Mouse (Mus musculus) MEL (cell line): ENCODE results near the gene Pla2g7. TPM values are rescaled to one million over a fixed set of nuclear protein-coding genes. Genes with fewer than 3 reads are reported as not detected.

Experiments used
- DNase-seq: peaks from one replicate; pipeline ENCODE4 v3.0.0; 2011; ENCODE audit warnings: low read depth, low spot score
- H3K27ac ChIP-seq: 2 replicates; pipeline ENCODE4 v1.5.1; 2012; ENCODE audit warnings: low read depth, mild to moderate bottlenecking, control low read depth, low read length, moderate library complexity; ENCODE audit not compliant: control insufficient read depth
- H3K27me3 ChIP-seq, 2 experiments: fragments of 150-350 bp in 1 of 2; sonication (generic) in 1 of 2; 2 replicates each; pipeline ENCODE4 v1.6.1; 2012; ENCODE audit warnings: low read length in 2 of 2, mild to moderate bottlenecking in 2 of 2, improper control_type of control experiment in 1 of 2, moderate library complexity in 1 of 2; ENCODE audit not compliant: insufficient read depth in 2 of 2, control insufficient read depth in 1 of 2
- H3K36me3 ChIP-seq, 2 experiments: 2 replicates each; pipeline ENCODE4 v1.6.1; 2012 to 2014; ENCODE audit warnings: low read length in 2 of 2, improper control_type of control experiment in 1 of 2, inconsistent platforms in 1 of 2, mild to moderate bottlenecking in 1 of 2; ENCODE audit not compliant: insufficient read depth in 2 of 2, control insufficient read depth in 1 of 2
- H3K4me1 ChIP-seq, 2 experiments: fragments of 150-350 bp in 1 of 2; sonication (generic) in 1 of 2; 2 replicates each; pipeline ENCODE4 v1.6.1; 2012; ENCODE audit warnings: low read length in 2 of 2, improper control_type of control experiment in 1 of 2, mild to moderate bottlenecking in 1 of 2; ENCODE audit not compliant: insufficient read depth in 2 of 2, control insufficient read depth in 1 of 2
- H3K4me3 ChIP-seq, 2 experiments: fragments of 150-350 bp in 1 of 2; sonication (generic) in 1 of 2; 2 replicates each; pipeline ENCODE4 v1.5.1; 2012; ENCODE audit warnings: low read depth in 2 of 2, low read length in 2 of 2, mild to moderate bottlenecking in 2 of 2, moderate library complexity in 2 of 2, control low read depth in 1 of 2, improper control_type of control experiment in 1 of 2; ENCODE audit not compliant: control insufficient read depth in 1 of 2, insufficient read depth in 1 of 2
- H3K79me2 ChIP-seq: 2 replicates; pipeline ENCODE4 v1.6.1; 2012; ENCODE audit warnings: mild to moderate bottlenecking, low read length, moderate library complexity; ENCODE audit not compliant: control insufficient read depth, poor library complexity, insufficient read depth
- H3K9ac ChIP-seq: 2 replicates; pipeline ENCODE4 v1.6.1; 2012; ENCODE audit warnings: low read depth, mild to moderate bottlenecking, control low read depth, low read length, moderate library complexity; ENCODE audit not compliant: control insufficient read depth, poor library complexity, severe bottlenecking
- H3K9me3 ChIP-seq: fragments of 150-350 bp; sonication (generic); replicated peaks from 2 replicates; pipeline ENCODE4 v1.6.1; 2012; ENCODE audit warnings: mild to moderate bottlenecking, low read length, improper control_type of control experiment, moderate library complexity; ENCODE audit not compliant: insufficient read depth
- CHD2 ChIP-seq: IDR thresholded peaks from 2 replicates; pipeline ENCODE4 v1.6.1; 2011; ENCODE audit warnings: low read length, improper control_type of control experiment
- CTCF ChIP-seq, 3 experiments: IDR thresholded peaks in 2 of 3; conservative IDR thresholded peaks in 1 of 3; 2 replicates each; pipeline ENCODE4 v1.5.1; 2011 to 2012; ENCODE audit warnings: low read length in 3 of 3, low read depth in 2 of 3, mild to moderate bottlenecking in 2 of 3, improper control_type of control experiment in 1 of 3, inconsistent platforms in 1 of 3, mixed read lengths in 1 of 3, moderate library complexity in 1 of 3; ENCODE audit not compliant: control insufficient read depth in 1 of 3, insufficient read depth in 1 of 3, poor library complexity in 1 of 3, severe bottlenecking in 1 of 3
- E2F4 ChIP-seq: IDR thresholded peaks from 2 replicates; pipeline ENCODE4 v1.6.1; 2011; ENCODE audit warnings: low read depth, low read length, improper control_type of control experiment, borderline replicate concordance
- ELF1 ChIP-seq: IDR thresholded peaks from 2 replicates; pipeline ENCODE4 v1.6.1; 2014; ENCODE audit warnings: low read depth, mild to moderate bottlenecking, inconsistent platforms, low read length, improper control_type of control experiment, moderate library complexity
- EP300 ChIP-seq, 2 experiments: IDR thresholded peaks; 2 replicates each; pipeline ENCODE4 v1.6.1; 2011; ENCODE audit warnings: improper control_type of control experiment in 2 of 2, low read length in 2 of 2, low read depth in 1 of 2, mild to moderate bottlenecking in 1 of 2
- HCFC1 ChIP-seq: IDR thresholded peaks from 2 replicates; pipeline ENCODE4 v1.6.1; 2012; ENCODE audit warnings: low read depth, mild to moderate bottlenecking, inconsistent platforms, low read length, improper control_type of control experiment, moderate library complexity
- JUND ChIP-seq: IDR thresholded peaks from 2 replicates; pipeline ENCODE4 v1.6.1; 2011; ENCODE audit warnings: low read depth, mild to moderate bottlenecking, improper control_type of control experiment, low read length
- MAZ ChIP-seq: IDR thresholded peaks from 2 replicates; pipeline ENCODE4 v1.6.1; 2012; ENCODE audit warnings: low read depth, mild to moderate bottlenecking, inconsistent platforms, low read length, improper control_type of control experiment
- MYB ChIP-seq: IDR thresholded peaks from 2 replicates; pipeline ENCODE4 v1.6.1; 2011; ENCODE audit warnings: mild to moderate bottlenecking, low read depth, low read length, improper control_type of control experiment
- MYC ChIP-seq: IDR thresholded peaks from 2 replicates; pipeline ENCODE4 v1.6.1; 2011; ENCODE audit warnings: low read depth, mild to moderate bottlenecking, low read length, improper control_type of control experiment, moderate library complexity
- POLR2A ChIP-seq, 2 experiments: IDR thresholded peaks; 2 replicates each; pipeline ENCODE4 v1.6.1; 2011 to 2012; ENCODE audit warnings: low read length in 2 of 2, mild to moderate bottlenecking in 2 of 2, control low read depth in 1 of 2, improper control_type of control experiment in 1 of 2, low read depth in 1 of 2, moderate library complexity in 1 of 2; ENCODE audit not compliant: control insufficient read depth in 1 of 2, insufficient read depth in 1 of 2, poor library complexity in 1 of 2
- RCOR1 ChIP-seq: IDR thresholded peaks from 2 replicates; pipeline ENCODE4 v1.6.1; 2012; ENCODE audit warnings: low read depth, mild to moderate bottlenecking, inconsistent platforms, low read length, improper control_type of control experiment
- TBP ChIP-seq: IDR thresholded peaks from 2 replicates; pipeline ENCODE4 v1.8.0; 2011; ENCODE audit warnings: low read depth, low read length, improper control_type of control experiment
- TCF12 ChIP-seq: IDR thresholded peaks from 2 replicates; pipeline ENCODE4 v1.6.1; 2014; ENCODE audit warnings: low read depth, mild to moderate bottlenecking, inconsistent platforms, low read length, improper control_type of control experiment, moderate library complexity
- ZKSCAN1 ChIP-seq: IDR thresholded peaks from 2 replicates; pipeline ENCODE4 v1.6.1; 2012; ENCODE audit warnings: low read depth, mild to moderate bottlenecking, inconsistent platforms, low read length, improper control_type of control experiment, moderate library complexity
- polyA plus RNA-seq, 2 experiments: library from polyadenylated mRNA; stranded (reverse) in 1 of 2; unstranded in 1 of 2; fragments of >175 nt in 1 of 2; fragments of >200 nt in 1 of 2; gene quantifications; 2 replicates each; pipeline versions ENCODE4 v1.2.1 to v1.2.4; 2012; ENCODE audit warnings: low replicate concordance in 2 of 2, low read depth in 1 of 2; ENCODE audit not compliant: insufficient read length in 2 of 2, insufficient read depth in 1 of 2, missing spikeins in 1 of 2
- total RNA-seq: library from RNA; depleted of rRNA; stranded (reverse); fragments of 300-350 nt; gene quantifications from 2 replicates; pipeline ENCODE4 v1.2.3, GENCODE M21; 2012; rRNA removed

Pla2g7 gene
- total RNA-seq: not detected in 2 replicates
- not detected for polyA plus RNA-seq

DNA sequence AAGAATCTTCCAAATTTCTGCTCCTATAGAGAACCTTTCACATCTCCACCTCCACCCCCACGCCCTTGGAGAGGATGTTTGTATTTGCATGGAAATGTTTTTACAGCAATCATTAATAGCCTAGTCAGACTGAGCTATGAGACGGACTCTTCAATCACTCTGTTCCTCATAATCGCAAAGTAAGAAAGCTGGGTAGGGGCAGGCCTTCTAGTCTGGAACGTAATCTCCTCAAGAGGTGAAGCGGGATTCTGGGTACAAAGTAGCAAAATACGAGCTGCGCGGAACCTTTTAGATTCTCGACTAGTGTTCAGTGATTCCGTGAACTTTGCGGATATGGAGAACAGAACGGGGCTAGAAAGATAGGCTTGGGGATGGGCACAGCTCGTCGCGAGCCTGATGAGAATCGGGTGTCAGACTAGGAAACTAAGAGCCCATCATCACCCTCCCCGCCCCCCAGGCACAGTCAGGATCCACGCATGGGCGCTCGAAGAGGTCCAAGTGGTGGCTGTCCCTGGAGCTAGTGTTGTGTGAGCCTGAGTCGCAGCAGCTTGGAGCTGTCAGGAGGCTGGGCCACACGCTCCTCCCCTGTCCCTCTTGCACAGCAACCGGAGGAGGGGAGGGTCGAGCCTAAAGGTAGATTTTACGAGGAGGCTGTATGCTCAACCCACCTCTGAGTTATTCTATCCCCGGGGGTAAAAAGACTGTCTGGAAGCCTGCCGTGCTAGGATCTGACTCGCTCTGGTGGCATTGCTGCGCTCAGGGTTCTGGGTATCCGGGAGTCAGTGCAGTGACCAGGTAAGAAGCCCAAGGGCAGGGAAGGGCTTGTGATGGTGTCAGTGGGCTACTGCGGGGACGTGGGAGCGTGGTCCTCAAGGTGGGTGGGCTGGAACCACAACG lies at the start of gene Pla2g7:
Gene Pla2g7 (plus strand): TSS at position 107 of the 897 bp plus-strand sequence.
- H3K27ac ChIP-seq: no peak within 1 kb of the TSS
- DNase-seq: no peak
- no peak within 1 kb of the TSS for H3K9ac ChIP-seq
- no peaks in the 10 kb centered on the region for H3K4me1 ChIP-seq
- TF ChIP-seq E2F4 (no peak), MYB (no peak)
- no peaks in the 10 kb centered on the region for H3K9me3 ChIP-seq
- no peak within 1 kb of the TSS for H3K4me3 ChIP-seq
- H3K36me3 ChIP-seq: no peaks in the 10 kb centered on the region
- H3K27me3 ChIP-seq: no peaks in the 10 kb centered on the region
- no peaks in the 10 kb centered on the region for H3K79me2 ChIP-seq

DNA sequence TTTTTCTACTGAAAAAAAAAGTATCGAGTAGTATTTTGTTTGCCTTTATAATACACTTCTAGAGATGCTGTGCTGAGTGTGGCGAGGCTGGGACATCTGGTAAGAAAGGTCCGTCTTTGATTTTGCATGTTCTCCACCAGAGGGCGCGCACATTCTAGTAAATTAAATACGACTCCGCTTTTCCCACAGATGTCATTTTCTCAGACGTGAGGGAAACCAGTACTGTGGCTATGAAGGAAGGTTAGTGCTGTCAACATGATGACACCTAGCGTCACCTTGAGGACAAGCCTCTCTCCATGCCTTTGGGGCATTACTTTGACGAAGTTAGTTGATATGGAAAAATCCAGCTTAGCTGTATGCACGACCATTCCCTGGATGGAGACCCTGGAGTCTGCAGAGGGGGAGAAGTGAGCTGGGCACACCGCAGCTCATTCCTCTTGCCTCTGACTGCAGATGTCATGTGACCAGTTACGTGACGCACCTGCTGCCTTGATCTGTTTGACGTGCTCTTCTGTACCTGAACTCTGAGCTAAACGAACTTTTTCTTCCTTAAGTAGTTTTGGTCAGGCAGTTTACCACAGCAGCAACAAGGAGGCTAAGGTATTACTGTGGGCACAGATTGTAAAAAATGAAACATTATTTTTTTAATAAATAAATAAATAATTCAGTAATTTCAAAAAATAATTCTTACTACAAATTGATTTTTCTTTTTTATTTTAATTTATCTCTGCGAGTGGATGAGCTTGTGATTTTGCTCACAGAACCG lies 49.1 kb upstream of the Pla2g7 start:
- H3K27me3 ChIP-seq: no peaks in the 10 kb centered on the region
- H3K9ac ChIP-seq: no peak overlapping the region
- no peaks in the 10 kb centered on the region for H3K4me1 ChIP-seq
- H3K4me3 ChIP-seq: no peak overlapping the region
- H3K9me3 ChIP-seq: no peaks in the 10 kb centered on the region
- no peaks in the 10 kb centered on the region for H3K36me3 ChIP-seq
- TF ChIP-seq CTCF (IDR thresholded peaks at IDR 0.05 in 2 of 3, conservative IDR thresholded peaks at IDR 0.05 in 1 of 3; ENCODE audit: control insufficient read depth in 1 of 3, insufficient read depth in 1 of 3, low read depth in 2 of 3, low read length in 3 of 3, poor library complexity in 1 of 3, severe bottlenecking in 1 of 3) (peak in 2 of 3 experiments; percentile 2 to 7; a peak in 1 of 6 replicates), CHD2 (no peak)
- no peaks in the 10 kb centered on the region for H3K79me2 ChIP-seq
- no peak overlapping the region for H3K27ac ChIP-seq
- DNase-seq: peak; percentile 2

DNA sequence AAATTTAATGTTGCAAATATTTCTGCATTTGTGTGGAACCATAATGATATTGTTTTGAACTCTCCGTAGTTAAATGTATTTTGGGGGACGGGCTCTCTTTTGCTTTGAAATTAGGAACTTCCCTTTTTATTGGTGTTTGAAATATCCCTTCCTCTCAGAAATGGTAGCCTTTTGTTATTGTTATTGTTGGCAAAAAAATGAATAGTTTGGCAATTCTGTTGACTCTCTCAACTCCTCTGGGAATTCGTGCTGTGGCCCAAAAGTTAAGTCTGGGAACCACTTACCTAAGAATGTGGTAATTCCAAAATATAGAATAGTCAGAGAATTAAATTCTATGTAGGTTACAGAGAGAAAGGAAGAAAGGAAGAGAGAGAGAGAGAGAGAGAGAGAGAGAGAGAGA lies 47.7 kb upstream of the Pla2g7 start:
- Histone ChIP-seq H3K9ac (no peak overlapping the region), H3K36me3 (no peaks in the 10 kb centered on the region), H3K4me1 (no peaks in the 10 kb centered on the region), H3K27me3 (no peaks in the 10 kb centered on the region), H3K79me2 (no peaks in the 10 kb centered on the region), H3K27ac (no peak overlapping the region), H3K9me3 (no peaks in the 10 kb centered on the region), H3K4me3 (no peak overlapping the region)
- no peak for DNase-seq
- TF ChIP-seq CHD2 (no peak), POLR2A (IDR thresholded peaks at IDR 0.05; ENCODE audit: control insufficient read depth in 1 of 2, insufficient read depth in 1 of 2, low read depth in 1 of 2, low read length in 2 of 2, poor library complexity in 1 of 2) (no peak), JUND (no peak), CTCF (IDR thresholded peaks at IDR 0.05 in 2 of 3, conservative IDR thresholded peaks at IDR 0.05 in 1 of 3; ENCODE audit: control insufficient read depth in 1 of 3, insufficient read depth in 1 of 3, low read depth in 2 of 3, low read length in 3 of 3, poor library complexity in 1 of 3, severe bottlenecking in 1 of 3) (no peak), HCFC1 (no peak), ELF1 (no peak), ZKSCAN1 (no peak), EP300 (IDR thresholded peaks at IDR 0.05; ENCODE audit: low read depth in 1 of 2, low read length in 2 of 2) (no peak), MAZ (no peak), TBP (no peak), TCF12 (no peak), RCOR1 (no peak), MYC (no peak)
